Comparison of ENCODE assay signal across 28 mouse cellular contexts in genomic region chr14:14030621-14031020, GRCm38 (mm10).
DNase-seq lines count a peak whose midpoint lies in the region; ATAC-seq and TF ChIP-seq lines count a peak whose summit lies in the region.
"Had no signal": no experiment of that assay in that cellular context is flagged by ENCODE, and none has a peak within 500 bp of the region (broad histone marks: within the 10 kb centered on the region; RNA-seq: fewer than 3 reads in every experiment).

No protein-coding gene starts in this region.

- DNase-seq in heart, embryonic 10.5 days (ENCODE audit: low spot score) = peak; percentile 42
- no peak for DNase-seq in heart, adult 9 months (ENCODE audit: low spot score in 2 of 2)
- no peak for DNase-seq in ES-E14 (ENCODE audit: low read depth, low spot score)
- no peak for DNase-seq in liver, postnatal 0 days
- no peak for DNase-seq in left cerebral cortex, postnatal 4 days
- DNase-seq in frontal cortex, postnatal 36 days (ENCODE audit: low spot score in 2 of 2) = no peak
- no peak for DNase-seq in urinary bladder, adult 18-20 months (ENCODE audit: low spot score in 2 of 2)
- DNase-seq: adrenal gland, adult 8-10 months; adrenal gland, postnatal 25 days; cerebellum, adult 18-20 months; cerebellum, adult 9-10 months; cerebellum, postnatal 14 days; gastrocnemius, postnatal 10 days; gastrocnemius, postnatal 36 days; heart, adult 2 months; heart, postnatal 10 days; heart, postnatal 36 days had no signal

- peaks cover 3% of the 10 kb centered on the region; the same call in 1 of the 2 replicates for H3K36me3 ChIP-seq in heart, embryonic 10.5 days
- H3K36me3 ChIP-seq in ES-E14 (ENCODE audit: control insufficient read depth, insufficient read depth, low read length, poor library complexity, severe bottlenecking) = no peaks in the 10 kb centered on the region
- peaks cover 9% of the 10 kb centered on the region for H3K36me3 ChIP-seq in liver, postnatal 0 days (replicated peaks; ENCODE audit: insufficient read depth, low read length)
- H3K36me3 ChIP-seq: embryonic facial prominence, embryonic 12.5 days; forebrain, embryonic 15.5 days; heart, embryonic 15.5 days had no signal

- H3K4me3 ChIP-seq in heart, embryonic 10.5 days = no peak overlapping the region
- H3K4me3 ChIP-seq in ES-E14 (ENCODE audit: insufficient read depth in 1 of 2, low read depth in 1 of 2, low read length in 2 of 2, poor library complexity in 1 of 2, severe bottlenecking in 1 of 2) = no peak overlapping the region
- no peak overlapping the region for H3K4me3 ChIP-seq in liver, postnatal 0 days (ENCODE audit: low read depth, low read length)
- H3K4me3 ChIP-seq: embryonic facial prominence, embryonic 12.5 days; embryonic facial prominence, embryonic 15.5 days; forebrain, embryonic 12.5 days; forebrain, embryonic 15.5 days; heart, adult 2 months; heart, embryonic 12.5 days; heart, embryonic 15.5 days; hindbrain, embryonic 10.5 days; hindbrain, embryonic 13.5 days had no signal

- no peaks in the 10 kb centered on the region for H3K4me1 ChIP-seq in heart, embryonic 10.5 days
- peaks cover 0 to 3% of the 10 kb centered on the region in 2 experiments; a peak in 1 of 4 replicates for H3K4me1 ChIP-seq in ES-E14 (ENCODE audit: control insufficient read depth in 2 of 2, insufficient read depth in 2 of 2, low read length in 2 of 2, poor library complexity in 1 of 2)
- H3K4me1 ChIP-seq in liver, postnatal 0 days (ENCODE audit: insufficient read depth) = no peaks in the 10 kb centered on the region
- H3K4me1 ChIP-seq: embryonic facial prominence, embryonic 15.5 days; forebrain, embryonic 12.5 days; heart, embryonic 15.5 days; hindbrain, embryonic 10.5 days; hindbrain, embryonic 13.5 days had no signal

- no peaks in the 10 kb centered on the region for H3K27me3 ChIP-seq in heart, embryonic 10.5 days (ENCODE audit: insufficient read depth, poor library complexity, severe bottlenecking)
- no peaks in the 10 kb centered on the region for H3K27me3 ChIP-seq in liver, postnatal 0 days (ENCODE audit: insufficient read depth, low read length)
- H3K27me3 ChIP-seq: embryonic facial prominence, embryonic 12.5 days; embryonic facial prominence, embryonic 15.5 days; forebrain, embryonic 12.5 days; forebrain, embryonic 15.5 days; heart, embryonic 12.5 days; heart, embryonic 15.5 days; hindbrain, embryonic 13.5 days had no signal

- intact Hi-C loops in left cerebral cortex, postnatal 4 days (cut with DNase I) = no loop called here

- no peaks in the 10 kb centered on the region for H3K9me3 ChIP-seq in heart, embryonic 10.5 days
- H3K9me3 ChIP-seq in ES-E14 (ENCODE audit: control insufficient read depth, insufficient read depth, low read depth, low read length) = no peaks in the 10 kb centered on the region
- H3K9me3 ChIP-seq in liver, postnatal 0 days (ENCODE audit: low read length) = no peaks in the 10 kb centered on the region
- H3K9me3 ChIP-seq: embryonic facial prominence, embryonic 12.5 days; embryonic facial prominence, embryonic 15.5 days; forebrain, embryonic 12.5 days; forebrain, embryonic 15.5 days; heart, embryonic 12.5 days; heart, embryonic 15.5 days; hindbrain, embryonic 10.5 days; hindbrain, embryonic 13.5 days had no signal

- TF ChIP-seq EP300 in liver, postnatal 0 days (IDR thresholded peaks at IDR 0.05; ENCODE audit: low read depth) = peak; percentile 55; the same call in 1 of the 2 replicates

- H3K9ac ChIP-seq in ES-E14 (ENCODE audit: insufficient read depth, low read depth, low read length, poor library complexity, severe bottlenecking) = no peak overlapping the region
- no peak overlapping the region for H3K9ac ChIP-seq in liver, postnatal 0 days (replicated peaks)
- H3K9ac ChIP-seq: embryonic facial prominence, embryonic 12.5 days; embryonic facial prominence, embryonic 15.5 days; forebrain, embryonic 12.5 days; forebrain, embryonic 15.5 days; heart, embryonic 12.5 days; heart, embryonic 15.5 days; hindbrain, embryonic 13.5 days had no signal

- no peak for TF ChIP-seq CTCF in liver, postnatal 0 days (IDR thresholded peaks at IDR 0.05; ENCODE audit: low read depth)

- no peak overlapping the region for H3K27ac ChIP-seq in heart, embryonic 10.5 days
- H3K27ac ChIP-seq in ES-E14 (ENCODE audit: insufficient read depth, low read depth, low read length, poor library complexity, severe bottlenecking) = 0 out of 2 replicates have a peak overlapping the region, but pooled peaks have one; percentile 31
- no peak overlapping the region for H3K27ac ChIP-seq in liver, postnatal 0 days (ENCODE audit: low read depth)
- H3K27ac ChIP-seq: embryonic facial prominence, embryonic 12.5 days; embryonic facial prominence, embryonic 15.5 days; forebrain, embryonic 12.5 days; forebrain, embryonic 15.5 days; heart, adult 2 months; heart, embryonic 15.5 days; hindbrain, embryonic 10.5 days; hindbrain, embryonic 13.5 days had no signal

- no peak overlapping the region for H3K4me2 ChIP-seq in liver, postnatal 0 days (ENCODE audit: low read depth, low read length)
- H3K4me2 ChIP-seq: embryonic facial prominence, embryonic 12.5 days; embryonic facial prominence, embryonic 15.5 days; forebrain, embryonic 12.5 days; forebrain, embryonic 15.5 days; heart, embryonic 12.5 days; heart, embryonic 15.5 days; hindbrain, embryonic 13.5 days had no signal

- 93% methylated on average over 2 of the region's 2 CpGs for WGBS in heart, embryonic 10.5 days
- 53% methylated on average over 2 of the region's 2 CpGs for WGBS in liver, postnatal 0 days (ENCODE audit: insufficient replicate concordance)

- ATAC-seq in common myeloid progenitor, adult 5-6 weeks (replicated peaks; ENCODE audit: low read depth, poor library complexity, severe bottlenecking) = peak; percentile 78
- ATAC-seq in liver, postnatal 0 days = peak; percentile 53; the same call in 1 of the 2 replicates
- ATAC-seq: activated CD4-positive, CD25-positive, alpha-beta regulatory T cell, adult 4 months; forebrain, embryonic 15.5 days; hindbrain, embryonic 16.5 days had no signal

- in situ Hi-C loops in ES-E14 (cut with MboI; ENCODE audit: low sequenced_read_pairs in 2 of 2, unreplicated experiment in 2 of 2) = no loop called here

TF ChIP-seq in ES-E14, 5 proteins besides CTCF, POLR2A, EP300 and RAD21:
- no peak for TF ChIP-seq ZC3H11A (IDR thresholded peaks at IDR 0.05; ENCODE audit: borderline replicate concordance, low read depth, low read length)
- no peak for TF ChIP-seq ZNF384 (IDR thresholded peaks at IDR 0.05; ENCODE audit: low read depth, low read length)
- TF ChIP-seq CHD2 (IDR thresholded peaks at IDR 0.05; ENCODE audit: low read depth, low read length) = no peak
- no peak for TF ChIP-seq MAFK (IDR thresholded peaks at IDR 0.05; ENCODE audit: insufficient read depth, low read depth, low read length)
- no peak for TF ChIP-seq HCFC1 (IDR thresholded peaks at IDR 0.05; ENCODE audit: borderline replicate concordance, insufficient read depth, low read length)
